Comparison of ENCODE assay signal across 19 mouse cellular contexts in the genomic region with DNA sequence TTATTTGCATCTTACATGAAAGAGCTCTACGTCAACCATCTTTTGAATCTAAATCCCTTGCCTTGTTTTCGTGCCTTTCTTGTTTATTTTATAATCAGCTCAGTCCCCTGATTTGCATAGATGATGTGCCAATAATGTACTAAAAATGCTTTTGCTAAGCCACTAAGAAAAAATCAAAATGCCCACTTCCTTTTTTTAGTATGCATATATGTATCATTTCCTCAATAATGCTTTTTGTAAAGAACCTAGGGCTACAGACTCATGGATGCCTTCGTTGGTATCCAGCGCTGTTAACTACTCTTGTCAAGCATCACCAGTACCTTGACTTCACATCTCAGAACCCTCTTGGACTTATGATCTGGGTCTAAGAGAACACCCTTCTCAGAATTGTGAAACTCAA. TPM values are rescaled to one million over a fixed set of nuclear protein-coding genes. Genes with fewer than 3 reads are reported as not detected.
"Had no signal": no experiment of that assay in that cellular context is flagged by ENCODE, and none has a peak within 500 bp of the region (broad histone marks: within the 10 kb centered on the region; RNA-seq: fewer than 3 reads in every experiment).

No protein-coding gene starts in this region.

- DNase-seq: kidney, adult 11 months; kidney, adult 9 months; kidney, postnatal 14 days; kidney, postnatal 4 days; left cerebral cortex, postnatal 4 days; liver, postnatal 0 days; lung, embryonic 14.5 days; lung, postnatal 10 days; lung, postnatal 4 days; right cerebral cortex, adult 18-20 months; right cerebral cortex, postnatal 14 days; right cerebral cortex, postnatal 4 days; thymus, postnatal 25 days had no signal

- H3K36me3 ChIP-seq: limb, embryonic 12.5 days; limb, embryonic 15.5 days; midbrain, embryonic 10.5 days; midbrain, embryonic 13.5 days; stomach, embryonic 15.5 days had no signal

- ATAC-seq: liver, postnatal 0 days; midbrain, embryonic 13.5 days; midbrain, embryonic 16.5 days had no signal

- H3K27me3 ChIP-seq: limb, embryonic 12.5 days; limb, embryonic 15.5 days; midbrain, embryonic 13.5 days; stomach, embryonic 15.5 days had no signal

RNA-seq across cellular contexts. Expression of gene Il12a, which starts 56.9 kb away (rescaled TPM):
- total RNA-seq: left cerebral cortex, postnatal 4 days had no signal
